Mouse (Mus musculus) E14TG2a.4 (cell line): ENCODE measurements around the gene Gm3238.

ENCODE experiments used
- H3K27me3 ChIP-seq: 2 replicates; pipeline ENCODE4 v1.6.1; 2014; ENCODE audit warnings: low read length, control low read depth; ENCODE audit not compliant: insufficient read depth
- H3K36me3 ChIP-seq: 2 replicates; pipeline ENCODE4 v1.6.1; 2014; ENCODE audit warnings: low read length, control low read depth; ENCODE audit not compliant: insufficient read depth
- H3K4me1 ChIP-seq: replicated peaks from 2 replicates; pipeline ENCODE4 v1.6.1; 2014; ENCODE audit warnings: low read depth, low read length, control low read depth
- H3K4me3 ChIP-seq: replicated peaks from 2 replicates; pipeline ENCODE4 v1.5.1; 2014; ENCODE audit warnings: mild to moderate bottlenecking, low read length
- H3K9me3 ChIP-seq: 2 replicates; pipeline ENCODE4 v1.6.1; 2014; ENCODE audit warnings: low read length, control low read depth
- CTCF ChIP-seq: conservative IDR thresholded peaks from 2 replicates; pipeline ENCODE4 v1.5.1; 2014; ENCODE audit warnings: low read length
- POU5F1 ChIP-seq: IDR thresholded peaks from 2 replicates; pipeline ENCODE4 v1.6.1; 2014; ENCODE audit warnings: low read length, borderline replicate concordance

Gm3238 gene

GRCm38 (mm10) chr10:77724855-77725254 lies 46.3 kb downstream of the Gm3238 start:
- Histone ChIP-seq H3K27me3 (no peaks in the 10 kb centered on the region), H3K36me3 (no peaks in the 10 kb centered on the region), H3K4me3 (no peak overlapping the region), H3K4me1 (no peaks in the 10 kb centered on the region), H3K9me3 (peaks cover 6% of the 10 kb centered on the region; the same call in 1 of the 2 replicates)
- TF ChIP-seq CTCF (peak; percentile 62), POU5F1 (no peak)
